Mouse (Mus musculus): ENCODE data around the gene Psmg4. TPM values are rescaled to one million over a fixed set of nuclear protein-coding genes. Genes with fewer than 3 reads are reported as not detected.

Gene Psmg4
- polyA plus RNA-seq, 1 experiment from 2014 or later = 76.5 TPM

DNA sequence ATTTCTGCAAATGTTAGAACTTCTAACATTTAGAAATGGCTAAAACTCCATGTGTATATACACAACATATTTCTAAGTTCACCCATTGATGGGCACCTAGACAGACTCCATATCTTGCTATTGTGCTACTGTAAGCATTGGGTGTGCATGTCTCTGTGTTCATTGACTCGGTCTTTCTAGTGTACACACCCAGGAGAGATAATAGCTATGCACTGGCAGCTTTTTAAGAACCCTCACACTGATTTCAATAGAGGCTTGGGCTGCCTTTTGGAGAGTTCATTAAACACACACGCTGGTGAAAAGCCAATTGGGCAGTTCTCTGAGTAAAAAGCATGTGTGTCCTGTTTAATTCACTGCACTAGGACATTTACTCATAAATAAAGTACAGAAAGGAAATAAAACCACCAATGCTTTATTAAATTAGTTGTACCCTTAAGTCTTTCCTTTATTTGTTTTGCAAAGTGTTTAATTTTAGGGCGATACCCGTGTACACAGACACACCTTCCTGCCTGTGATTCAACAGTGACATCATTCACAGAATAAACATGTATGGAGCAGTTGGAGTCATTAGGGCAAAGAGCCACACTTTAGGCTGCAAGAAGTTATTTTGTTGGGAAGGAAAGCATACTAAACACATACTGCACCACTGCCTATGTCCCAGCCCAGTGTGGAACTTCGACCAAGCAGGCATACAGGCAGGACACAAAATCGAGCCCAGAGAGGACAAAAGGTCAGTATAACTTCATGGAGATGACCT lies 45.1 kb downstream of the Psmg4 start:
- H3K4me1 ChIP-seq (replicated peaks) = no peaks in the 10 kb centered on the region
- WGBS = 76% methylated on average over 6 of the region's 6 CpGs
- no peak overlapping the region for H3K9ac ChIP-seq
- no peaks in the 10 kb centered on the region for H3K27me3 ChIP-seq
- no peaks in the 10 kb centered on the region for H3K9me3 ChIP-seq (replicated peaks)
- H3K4me2 ChIP-seq = no peak overlapping the region
- ATAC-seq (replicated peaks; ENCODE audit: insufficient number of reproducible peaks, insufficient read depth, low FRiP score, low read depth) = no peak
- H3K4me3 ChIP-seq = no peak overlapping the region
- no peak overlapping the region for H3K27ac ChIP-seq
- H3K36me3 ChIP-seq = no peaks in the 10 kb centered on the region

DNA sequence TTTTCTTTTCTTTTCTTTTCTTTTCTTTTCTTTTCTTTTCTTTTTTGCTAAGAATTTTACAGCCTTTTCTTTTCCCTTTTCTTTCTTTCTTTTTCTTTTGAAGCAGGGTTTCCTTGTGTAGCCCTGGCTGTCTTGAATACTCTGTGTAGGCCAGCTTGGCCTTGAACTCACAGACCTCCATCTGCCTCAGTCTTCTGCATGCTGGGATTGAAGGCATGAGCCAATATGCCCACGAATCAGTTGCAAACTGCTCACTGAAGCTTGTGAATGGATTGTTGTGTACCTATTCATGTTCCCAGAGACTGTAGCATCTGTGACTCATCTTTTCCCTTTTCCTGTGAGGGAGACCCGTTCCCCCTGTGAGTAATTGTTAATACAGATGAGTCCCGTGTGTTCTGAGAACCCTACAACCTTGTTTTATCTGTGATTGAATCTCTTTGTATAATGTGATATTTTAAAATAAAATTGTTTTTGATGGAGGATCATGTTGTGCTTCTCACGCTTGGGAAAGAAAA lies 48.6 kb downstream of the Psmg4 start:
- 55% methylated on average over 4 of the region's 4 CpGs for WGBS

GRCm38 (mm10) chr13:34212735-34213212 lies 50.0 kb downstream of the Psmg4 start:
- no peak overlapping the region for H3K27ac ChIP-seq
- H3K4me2 ChIP-seq = no peak overlapping the region
- no peak overlapping the region for H3K4me3 ChIP-seq
- no peaks in the 10 kb centered on the region for H3K27me3 ChIP-seq
- WGBS = 66% methylated on average over 10 of the region's 10 CpGs
- no peaks in the 10 kb centered on the region for H3K4me1 ChIP-seq (replicated peaks)
- H3K9me3 ChIP-seq (replicated peaks) = no peaks in the 10 kb centered on the region
- ATAC-seq (replicated peaks; ENCODE audit: insufficient number of reproducible peaks, insufficient read depth, low FRiP score, low read depth) = no peak
- no peak overlapping the region for H3K9ac ChIP-seq
- H3K36me3 ChIP-seq = no peaks in the 10 kb centered on the region

More for the DNA sequence above, 48.6 kb downstream of the Psmg4 start:
- H3K27ac ChIP-seq = no peak overlapping the region
- no peak overlapping the region for H3K4me2 ChIP-seq
- H3K4me1 ChIP-seq (replicated peaks) = no peaks in the 10 kb centered on the region
- no peaks in the 10 kb centered on the region for H3K9me3 ChIP-seq (replicated peaks)
- H3K36me3 ChIP-seq = no peaks in the 10 kb centered on the region
- no peak overlapping the region for H3K4me3 ChIP-seq
- H3K27me3 ChIP-seq = no peaks in the 10 kb centered on the region
- no peak for ATAC-seq (replicated peaks; ENCODE audit: insufficient number of reproducible peaks, insufficient read depth, low FRiP score, low read depth)
- no peak overlapping the region for H3K9ac ChIP-seq

GRCm38 (mm10) chr13:34214855-34215254 lies 52.1 kb downstream of the Psmg4 start:
- Histone ChIP-seq H3K4me3 (no peak overlapping the region), H3K27ac (no peak overlapping the region), H3K9ac (no peak overlapping the region), H3K9me3 (replicated peaks) (no peaks in the 10 kb centered on the region), H3K4me2 (no peak overlapping the region), H3K27me3 (no peaks in the 10 kb centered on the region), H3K4me1 (replicated peaks) (no peaks in the 10 kb centered on the region), H3K36me3 (no peaks in the 10 kb centered on the region)
- no peak for ATAC-seq (replicated peaks; ENCODE audit: insufficient number of reproducible peaks, insufficient read depth, low FRiP score, low read depth)
- 85% methylated on average over 3 of the region's 3 CpGs for WGBS

- no peak for ATAC-seq (replicated peaks; ENCODE audit: insufficient number of reproducible peaks, insufficient read depth, low FRiP score, low read depth)
- no peaks in the 10 kb centered on the region for H3K9me3 ChIP-seq (replicated peaks)
- H3K27ac ChIP-seq = no peak overlapping the region
- H3K36me3 ChIP-seq = no peaks in the 10 kb centered on the region
- H3K9ac ChIP-seq = no peak overlapping the region
- H3K4me3 ChIP-seq = no peak overlapping the region
- no peaks in the 10 kb centered on the region for H3K27me3 ChIP-seq
- 73% methylated on average over 3 of the region's 3 CpGs for WGBS
- no peak overlapping the region for H3K4me2 ChIP-seq
- H3K4me1 ChIP-seq (replicated peaks) = peaks cover 15% of the 10 kb centered on the region
These were observed 56.0 kb downstream of the Psmg4 start for GRCm38 (mm10) chr13:34218776-34219175.

- Histone ChIP-seq H3K27me3 (no peaks in the 10 kb centered on the region), H3K9me3 (replicated peaks) (no peaks in the 10 kb centered on the region), H3K4me2 (no peak overlapping the region), H3K4me1 (replicated peaks) (peaks cover 19% of the 10 kb centered on the region), H3K27ac (no peak overlapping the region), H3K4me3 (no peak overlapping the region), H3K36me3 (no peaks in the 10 kb centered on the region), H3K9ac (no peak overlapping the region)
- no peak for ATAC-seq (replicated peaks; ENCODE audit: insufficient number of reproducible peaks, insufficient read depth, low FRiP score, low read depth)
- WGBS = 40% methylated on average over 3 of the region's 3 CpGs
These were observed 57.0 kb downstream of the Psmg4 start for GRCm38 (mm10) chr13:34219728-34220127.

GRCm38 (mm10) chr13:34222985-34223384 lies 60.2 kb downstream of the Psmg4 start:
- Histone ChIP-seq H3K4me1 (replicated peaks) (peaks cover 19% of the 10 kb centered on the region), H3K27me3 (no peaks in the 10 kb centered on the region), H3K27ac (peak overlapping the region; percentile 72), H3K9me3 (replicated peaks) (no peaks in the 10 kb centered on the region), H3K4me2 (peak overlapping the region; percentile 19), H3K9ac (no peak overlapping the region), H3K36me3 (no peaks in the 10 kb centered on the region), H3K4me3 (0 out of 2 replicates have a peak overlapping the region, but pooled peaks have one; percentile 1)
- WGBS = 11% methylated on average over 7 of the region's 7 CpGs
- peak; percentile 72 for ATAC-seq (replicated peaks; ENCODE audit: insufficient number of reproducible peaks, insufficient read depth, low FRiP score, low read depth)

DNA sequence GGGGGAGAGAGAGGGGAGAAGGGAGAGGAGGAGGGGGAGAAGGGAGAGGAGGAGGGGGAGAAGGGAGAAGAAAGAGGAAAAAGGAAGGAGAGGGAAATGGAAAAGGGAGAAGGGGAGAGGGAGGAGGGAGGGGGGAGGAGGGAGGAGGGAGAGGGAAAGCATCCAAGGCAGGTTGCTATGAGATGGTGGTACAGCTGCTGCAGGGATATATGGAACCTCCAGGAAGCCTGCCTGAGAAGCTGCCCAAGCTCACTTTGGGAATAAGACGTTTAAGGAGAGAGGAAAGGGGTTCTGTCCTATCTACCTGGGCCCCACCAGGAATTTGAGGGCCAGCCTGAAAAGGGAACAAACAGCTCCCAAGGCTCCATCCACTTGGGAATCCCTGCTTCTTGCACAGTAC lies 64.2 kb downstream of the Psmg4 start:
- no peak overlapping the region for H3K4me3 ChIP-seq
- peaks cover 19% of the 10 kb centered on the region for H3K4me1 ChIP-seq (replicated peaks)
- WGBS = 26% methylated on average over 1 of the region's 1 CpGs
- ATAC-seq (replicated peaks; ENCODE audit: insufficient number of reproducible peaks, insufficient read depth, low FRiP score, low read depth) = no peak
- H3K9ac ChIP-seq = no peak overlapping the region
- H3K36me3 ChIP-seq = no peaks in the 10 kb centered on the region
- H3K27me3 ChIP-seq = no peaks in the 10 kb centered on the region
- no peaks in the 10 kb centered on the region for H3K9me3 ChIP-seq (replicated peaks)
- H3K27ac ChIP-seq = no peak overlapping the region
- H3K4me2 ChIP-seq = no peak overlapping the region

Other genes starting within 250 kb of the Psmg4 start
- gene Nqo2, start 198.3 kb upstream of the Psmg4 start, polyA plus RNA-seq (2015; fragmentation: Nextera tagmentation; extraction: Ambion mirVana) = 28.5 and 28.7 TPM in 2 replicates
- 8.3 and 11.0 TPM in 2 replicates for gene Ripk1, start 160.6 kb upstream of the Psmg4 start, polyA plus RNA-seq (2015; fragmentation: Nextera tagmentation; extraction: Ambion mirVana)
- 57.2 and 59.2 TPM in 2 replicates for gene Serpinb6a, start 160.2 kb upstream of the Psmg4 start, polyA plus RNA-seq (2015; fragmentation: Nextera tagmentation; extraction: Ambion mirVana)
- 46.4 and 51.8 TPM in 2 replicates for gene Bphl, start 125.4 kb upstream of the Psmg4 start, polyA plus RNA-seq (2015; fragmentation: Nextera tagmentation; extraction: Ambion mirVana)
- gene Tubb2a, start 85.0 kb upstream of the Psmg4 start, polyA plus RNA-seq (2015; fragmentation: Nextera tagmentation; extraction: Ambion mirVana) = 136 and 170 TPM in 2 replicates
- 36.0 and 42.3 TPM in 2 replicates for gene Tubb2b, start 32.5 kb upstream of the Psmg4 start, polyA plus RNA-seq (2015; fragmentation: Nextera tagmentation; extraction: Ambion mirVana)
- 2.5 and 4.8 TPM in 2 replicates for gene Slc22a23, start 182.2 kb downstream of the Psmg4 start, polyA plus RNA-seq (2015; fragmentation: Nextera tagmentation; extraction: Ambion mirVana)